Mouse (Mus musculus) erythroblast, embryonic 14.5 days (primary cell): ENCODE measurements around the gene Unkl. TPM values are rescaled to one million over a fixed set of nuclear protein-coding genes. Genes with fewer than 3 reads are reported as not detected.

Experiments
- H3K27me3 ChIP-seq: 2 replicates; pipeline ENCODE4 v1.6.1; 2012; ENCODE audit warnings: inconsistent platforms; ENCODE audit not compliant: control insufficient read depth
- H3K36me3 ChIP-seq: 2 replicates; pipeline ENCODE4 v1.6.1; 2012; ENCODE audit warnings: mild to moderate bottlenecking, inconsistent platforms; ENCODE audit not compliant: control insufficient read depth
- H3K4me1 ChIP-seq: 2 replicates; pipeline ENCODE4 v1.6.1; 2012; ENCODE audit warnings: inconsistent platforms; ENCODE audit not compliant: control insufficient read depth
- H3K4me3 ChIP-seq: replicated peaks from 2 replicates; pipeline ENCODE3; 2012; ENCODE audit warnings: moderate library complexity, mild to moderate bottlenecking, inconsistent platforms
- H3K9me3 ChIP-seq: 2 replicates; pipeline ENCODE4 v1.6.1; 2012; ENCODE audit warnings: low read length, inconsistent platforms, mixed read lengths; ENCODE audit not compliant: control insufficient read depth
- GATA1 ChIP-seq: IDR thresholded peaks from 2 replicates; pipeline ENCODE4 v1.6.1; 2012; ENCODE audit warnings: low read length, inconsistent platforms, mixed read lengths
- TAL1 ChIP-seq: IDR thresholded peaks from 3 replicates; pipeline ENCODE4 v1.6.1; 2012; ENCODE audit warnings: low read length, inconsistent platforms, mixed read lengths
- polyA plus RNA-seq: library from polyadenylated mRNA; stranded (reverse); fragments of >175 nt; gene quantifications from 2 replicates; pipeline ENCODE4 v1.2.3, GENCODE M21; 2012

Gene Unkl
- 5.5 and 5.8 TPM in 2 replicates for polyA plus RNA-seq

- H3K4me1 ChIP-seq = peaks cover 57% of the 10 kb centered on the region
- TF ChIP-seq TAL1 (no peak), GATA1 (no peak)
- no peaks in the 10 kb centered on the region for H3K9me3 ChIP-seq
- peak within 1 kb of the TSS; percentile 84 for H3K4me3 ChIP-seq
- peaks cover 5% of the 10 kb centered on the region; the same call in 1 of the 2 replicates for H3K27me3 ChIP-seq
- peaks cover 20% of the 10 kb centered on the region for H3K36me3 ChIP-seq
Observed at GRCm38 (mm10) chr17:25188150-25189031, at the start of gene Unkl. Unkl (plus strand) TSS chr17:25188397.

- H3K4me3 ChIP-seq = no peak overlapping the region
Observed at GRCm38 (mm10) chr17:25138803-25139202, 49.4 kb upstream of the Unkl start.

GRCm38 (mm10) chr17:25139960-25140359 lies 48.2 kb upstream of the Unkl start:
- H3K27me3 ChIP-seq = no peaks in the 10 kb centered on the region
- no peaks in the 10 kb centered on the region for H3K9me3 ChIP-seq
- no peak overlapping the region for H3K4me3 ChIP-seq
- no peak for TF ChIP-seq GATA1
- no peak for TF ChIP-seq TAL1
- peaks cover 23% of the 10 kb centered on the region for H3K4me1 ChIP-seq
- peaks cover 72% of the 10 kb centered on the region for H3K36me3 ChIP-seq

More at GRCm38 (mm10) chr17:25138803-25139202, 49.4 kb upstream of the Unkl start:
- TF ChIP-seq TAL1 = no peak
- Histone ChIP-seq H3K27me3 (no peaks in the 10 kb centered on the region), H3K36me3 (peaks cover 60% of the 10 kb centered on the region), H3K4me1 (peaks cover 34% of the 10 kb centered on the region), H3K9me3 (no peaks in the 10 kb centered on the region)

- TF ChIP-seq TAL1 (no peak), GATA1 (no peak)
- 0 out of 2 replicates have a peak, but pooled peaks cover 2% of the 10 kb centered on the region for H3K27me3 ChIP-seq
- peaks cover 40% of the 10 kb centered on the region for H3K36me3 ChIP-seq
- H3K9me3 ChIP-seq = no peaks in the 10 kb centered on the region
- no peak within 1 kb of the TSS for H3K4me3 ChIP-seq
- peaks cover 2% of the 10 kb centered on the region; the same call in 1 of the 2 replicates for H3K4me1 ChIP-seq
Observed at GRCm38 (mm10) chr17:25162161-25162560, 26.0 kb upstream of the Unkl start, which contains the start of gene Ccdc154. Ccdc154 (plus strand) TSS chr17:25162461.

GRCm38 (mm10) chr17:25163387-25163786 lies 24.8 kb upstream of the Unkl start:
- Histone ChIP-seq H3K27me3 (0 out of 2 replicates have a peak, but pooled peaks cover 2% of the 10 kb centered on the region), H3K4me3 (no peak overlapping the region)
- no peak for TF ChIP-seq TAL1
- TF ChIP-seq GATA1 = no peak

GRCm38 (mm10) chr17:25164770-25165169 lies 23.4 kb upstream of the Unkl start:
- TF ChIP-seq TAL1 (no peak), GATA1 (no peak)
- Histone ChIP-seq H3K4me3 (no peak overlapping the region), H3K27me3 (0 out of 2 replicates have a peak, but pooled peaks cover 2% of the 10 kb centered on the region), H3K4me1 (peaks cover 2% of the 10 kb centered on the region; the same call in 1 of the 2 replicates), H3K36me3 (peaks cover 22% of the 10 kb centered on the region), H3K9me3 (no peaks in the 10 kb centered on the region)

More at GRCm38 (mm10) chr17:25163387-25163786, 24.8 kb upstream of the Unkl start:
- H3K4me1 ChIP-seq = peaks cover 2% of the 10 kb centered on the region; the same call in 1 of the 2 replicates
- H3K36me3 ChIP-seq = peaks cover 33% of the 10 kb centered on the region
- no peaks in the 10 kb centered on the region for H3K9me3 ChIP-seq

- H3K9me3 ChIP-seq = no peaks in the 10 kb centered on the region
- H3K4me3 ChIP-seq = no peak overlapping the region
- TF ChIP-seq TAL1 (no peak), GATA1 (no peak)
- peaks cover 9% of the 10 kb centered on the region for H3K36me3 ChIP-seq
- peaks cover 2% of the 10 kb centered on the region; the same call in 1 of the 2 replicates for H3K4me1 ChIP-seq
- H3K27me3 ChIP-seq = 0 out of 2 replicates have a peak, but pooled peaks cover 2% of the 10 kb centered on the region
Observed at GRCm38 (mm10) chr17:25165970-25166671, 22.1 kb upstream of the Unkl start.

- peaks cover 5% of the 10 kb centered on the region; the same call in 1 of the 2 replicates for H3K27me3 ChIP-seq
- H3K4me1 ChIP-seq = no peaks in the 10 kb centered on the region
- H3K9me3 ChIP-seq = no peaks in the 10 kb centered on the region
- TF ChIP-seq TAL1 (no peak), GATA1 (no peak)
- no peaks in the 10 kb centered on the region for H3K36me3 ChIP-seq
- no peak overlapping the region for H3K4me3 ChIP-seq
Observed at GRCm38 (mm10) chr17:25169706-25170105, 18.5 kb upstream of the Unkl start.

- no peak for TF ChIP-seq TAL1
- TF ChIP-seq GATA1 = no peak
- Histone ChIP-seq H3K27me3 (peaks cover 3% of the 10 kb centered on the region), H3K36me3 (no peaks in the 10 kb centered on the region), H3K4me1 (peaks cover 12% of the 10 kb centered on the region), H3K9me3 (no peaks in the 10 kb centered on the region), H3K4me3 (no peak overlapping the region)
Observed at GRCm38 (mm10) chr17:25172558-25172957, 15.6 kb upstream of the Unkl start.
